Mouse (Mus musculus) lung, postnatal 0 days (tissue): ENCODE measurements around the gene Nrm.

ENCODE experiments used
- CTCF ChIP-seq: IDR thresholded peaks from 2 replicates; pipeline ENCODE4 v1.5.1; 2016; ENCODE audit warnings: antibody characterized with exemption, mild to moderate bottlenecking
- EP300 ChIP-seq: IDR thresholded peaks from 2 replicates; pipeline ENCODE4 v1.6.1; 2016; ENCODE audit warnings: antibody characterized with exemption, mild to moderate bottlenecking, control low read depth

GRCm38 (mm10) chr17:35909919-35910369 lies 48.8 kb downstream of the Nrm start, which contains the start of gene Atat1:
- no peak for TF ChIP-seq CTCF
- 0 out of 2 replicates have a peak, but pooled peaks have one; percentile 11 for TF ChIP-seq EP300
